Mouse (Mus musculus) cerebellum, postnatal 25 days (tissue): ENCODE measurements around the gene Rela.
A peak's percentile ranks its signal among the peaks of the same experiment; 100 is the strongest.
"Not testable (repeated sequence)": the region's sequence is repeated elsewhere in the genome, so short reads cannot be mapped to it uniquely, and the experiment has no call there.

Experiments
- DNase-seq, 2 experiments: peaks; one replicate each; pipeline ENCODE4 v3.0.0; 2021; ENCODE audit warnings: mixed read lengths in 2 of 2

Gene Rela

GRCm38 (mm10) chr19:5666386-5666785 is 29.1 kb downstream of the Rela start:
- DNase-seq, result peak in 1 of 2 experiments; percentile 43

DNA sequence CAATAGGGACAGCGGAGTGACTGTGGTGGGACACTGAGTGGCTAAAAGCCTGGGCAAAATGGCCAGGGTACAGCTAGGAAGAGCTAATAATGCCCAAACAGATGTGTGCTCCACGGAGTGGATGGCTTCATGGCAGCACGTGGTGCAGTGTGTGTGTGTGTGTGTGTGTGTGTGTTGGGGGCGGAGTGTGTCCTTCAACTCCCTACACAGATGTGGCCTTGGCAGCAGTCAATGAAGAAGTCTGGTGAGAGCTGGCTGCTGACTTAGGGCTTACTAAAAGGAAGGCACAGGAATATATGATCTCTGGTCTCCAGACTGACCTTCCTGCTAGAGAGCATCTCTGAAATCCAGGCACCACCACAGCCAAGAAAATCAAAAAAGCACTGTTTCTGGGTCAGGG is 31.1 kb downstream of the Rela start:
- no peak for DNase-seq

DNA sequence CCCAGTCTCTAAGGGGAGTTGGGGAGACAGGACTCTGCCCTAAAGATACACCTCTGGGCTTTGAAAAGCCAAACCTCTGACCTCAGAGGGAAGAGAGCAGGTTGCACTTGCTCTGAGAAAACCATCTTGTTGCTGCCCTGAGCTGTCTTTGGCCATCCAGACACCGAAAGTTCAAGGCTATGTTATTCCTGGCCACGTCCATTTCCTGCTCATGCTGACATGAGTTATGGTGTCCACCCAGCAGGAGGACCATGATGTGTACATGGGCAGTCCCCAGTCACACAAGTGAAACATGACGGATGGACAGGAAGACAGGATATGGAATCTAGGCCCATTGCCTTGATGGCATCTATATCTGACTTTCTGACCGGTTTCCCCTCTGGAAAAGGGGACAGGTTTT is 43.1 kb downstream of the Rela start:
- no peak for DNase-seq

GRCm38 (mm10) chr19:5684236-5684635 is 47.0 kb downstream of the Rela start:
- no peak for DNase-seq

- DNase-seq, result no peak
Observed at GRCm38 (mm10) chr19:5684985-5685384, 47.7 kb downstream of the Rela start.

- DNase-seq, result no peak
Observed at GRCm38 (mm10) chr19:5685431-5685830, 48.1 kb downstream of the Rela start.

GRCm38 (mm10) chr19:5685861-5686260 is 48.6 kb downstream of the Rela start:
- DNase-seq, result no peak

DNA sequence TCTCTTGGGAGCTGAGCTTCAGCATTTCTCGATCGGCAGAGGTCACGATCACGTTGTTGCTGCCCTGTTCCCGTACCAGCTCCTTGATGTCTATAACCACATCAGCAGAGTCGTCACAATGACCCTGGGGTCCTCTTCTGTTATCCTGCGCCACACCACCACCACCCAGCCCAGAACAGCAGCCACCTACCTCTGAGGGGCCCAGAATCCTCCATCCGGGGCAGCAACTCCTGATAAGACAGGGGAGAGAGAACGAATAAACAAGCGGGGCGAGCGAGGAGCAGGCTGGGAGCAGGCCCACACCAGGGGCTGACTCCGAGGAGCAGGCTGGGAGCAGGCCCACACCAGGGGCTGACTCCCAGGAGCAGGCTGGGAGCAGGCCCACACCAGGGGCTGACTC is 49.2 kb downstream of the Rela start:
- no peak for DNase-seq

DNA sequence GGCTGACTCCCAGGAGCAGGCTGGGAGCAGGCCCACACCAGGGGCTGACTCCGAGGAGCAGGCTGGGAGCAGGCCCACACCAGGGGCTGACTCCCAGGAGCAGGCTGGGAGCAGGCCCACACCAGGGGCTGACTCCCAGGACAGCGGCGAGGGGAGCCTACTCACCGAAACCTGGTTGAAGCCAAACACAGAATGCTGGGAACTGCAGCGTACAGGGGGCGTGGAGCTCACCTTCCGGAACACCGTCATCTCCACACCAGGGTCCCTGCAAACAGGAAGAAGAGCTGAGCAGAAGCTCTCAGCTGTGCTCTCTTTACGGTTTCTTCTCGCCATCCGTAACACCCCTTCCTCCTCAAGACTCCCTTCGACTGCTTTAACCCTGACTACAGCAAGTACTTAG is 49.7 kb downstream of the Rela start:
- not testable (repeated sequence) for DNase-seq

GRCm38 (mm10) chr19:5687738-5688137 is 50.5 kb downstream of the Rela start:
- no peak for DNase-seq

GRCm38 (mm10) chr19:5688200-5689087 is 51.2 kb downstream of the Rela start, which contains the start of the genes Map3k11 and Pcnx3:
Gene Map3k11 (plus strand): TSS chr19:5688742.
Gene Pcnx3 (minus strand): TSS chr19:5688908.
- DNase-seq, result peak; percentile 97 to 98

GRCm38 (mm10) chr19:5689088-5689428 is 51.8 kb downstream of the Rela start:
- no peak for DNase-seq

DNA sequence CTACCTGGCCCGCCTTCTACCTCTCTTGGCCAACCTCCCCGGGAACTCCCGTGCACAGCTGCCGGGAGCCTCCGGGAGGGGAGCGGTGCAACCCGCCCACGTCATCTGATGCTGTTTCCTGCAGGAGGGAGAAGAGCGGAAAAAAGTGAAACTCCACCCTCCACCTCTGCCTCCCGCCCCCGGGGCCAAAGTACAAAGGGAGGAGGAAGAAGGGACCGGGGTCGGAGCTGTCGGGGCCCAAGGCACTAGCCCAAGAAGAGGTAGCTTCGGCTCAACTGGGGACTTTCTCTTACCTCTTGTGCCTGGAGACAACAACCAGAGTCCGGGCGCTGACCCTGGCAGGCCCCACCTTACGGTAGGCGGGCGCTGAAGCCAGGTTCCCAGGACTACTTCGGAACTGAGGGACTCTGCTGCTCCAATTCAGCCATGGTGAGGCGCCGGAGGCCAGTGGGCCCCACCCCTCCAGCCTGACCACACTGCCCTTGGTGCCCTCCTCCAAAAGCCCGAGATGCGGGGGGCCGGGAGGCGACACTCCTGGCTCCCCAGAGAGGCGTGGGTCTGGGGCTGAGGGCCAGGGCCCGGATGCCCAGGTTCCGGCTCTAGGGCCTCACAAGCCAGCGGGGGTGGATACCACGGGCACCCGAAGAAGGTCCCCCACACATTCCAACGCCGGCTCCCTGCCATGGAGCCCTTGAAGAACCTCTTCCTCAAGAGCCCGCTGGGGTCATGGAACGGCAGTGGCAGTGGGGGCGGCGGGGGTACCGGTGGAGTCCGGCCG is 52.5 kb downstream of the Rela start:
- DNase-seq, result peak; percentile 75 to 79

DNA sequence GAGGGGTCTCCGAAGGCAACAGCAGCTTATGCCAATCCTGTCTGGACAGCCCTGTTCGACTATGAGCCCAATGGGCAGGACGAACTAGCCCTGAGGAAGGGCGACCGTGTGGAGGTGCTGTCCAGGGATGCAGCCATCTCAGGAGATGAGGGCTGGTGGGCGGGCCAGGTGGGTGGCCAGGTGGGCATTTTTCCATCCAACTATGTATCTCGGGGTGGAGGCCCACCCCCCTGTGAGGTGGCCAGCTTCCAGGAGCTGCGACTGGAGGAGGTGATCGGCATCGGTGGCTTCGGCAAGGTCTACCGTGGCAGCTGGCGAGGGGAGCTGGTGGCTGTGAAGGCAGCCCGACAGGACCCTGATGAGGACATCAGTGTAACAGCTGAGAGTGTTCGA is 53.1 kb downstream of the Rela start:
- peak in 1 of 2 experiments; percentile 58 for DNase-seq

DNA sequence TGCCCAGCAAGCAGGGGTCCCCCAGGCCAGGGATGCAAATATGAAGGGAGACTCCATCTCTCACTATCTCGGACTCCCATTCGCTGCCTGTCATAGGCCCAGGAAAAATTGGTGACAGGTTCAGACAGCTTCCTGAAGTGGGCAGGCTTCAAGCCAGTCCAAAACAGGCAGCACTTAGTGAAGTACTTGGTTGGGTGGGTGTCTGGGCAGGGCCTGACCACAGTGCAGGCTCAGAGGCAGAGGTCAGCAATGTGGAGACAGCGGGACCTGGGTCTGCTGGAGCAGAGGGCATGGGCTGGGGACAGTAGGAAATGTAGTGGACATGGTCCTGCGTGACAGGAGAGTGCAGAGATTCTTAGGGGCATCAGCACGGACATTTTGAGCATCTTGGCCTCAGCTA is 54.3 kb downstream of the Rela start:
- DNase-seq, result no peak

- peak in 1 of 2 experiments; percentile 29 for DNase-seq
Observed at GRCm38 (mm10) chr19:5692086-5692912, 55.0 kb downstream of the Rela start.

- peak in 1 of 2 experiments; percentile 37 for DNase-seq
Observed at GRCm38 (mm10) chr19:5692913-5693396, 55.7 kb downstream of the Rela start.

GRCm38 (mm10) chr19:5693801-5694200 is 56.5 kb downstream of the Rela start:
- DNase-seq, result no peak

- DNase-seq, result peak; percentile 26 to 29
Observed at GRCm38 (mm10) chr19:5695849-5696462, 58.7 kb downstream of the Rela start.
